Mouse (Mus musculus): Measurements from ENCODE around the gene Apoh.
A peak's percentile ranks its signal among the peaks of the same experiment; 100 is the strongest.

The Apoh gene

DNA sequence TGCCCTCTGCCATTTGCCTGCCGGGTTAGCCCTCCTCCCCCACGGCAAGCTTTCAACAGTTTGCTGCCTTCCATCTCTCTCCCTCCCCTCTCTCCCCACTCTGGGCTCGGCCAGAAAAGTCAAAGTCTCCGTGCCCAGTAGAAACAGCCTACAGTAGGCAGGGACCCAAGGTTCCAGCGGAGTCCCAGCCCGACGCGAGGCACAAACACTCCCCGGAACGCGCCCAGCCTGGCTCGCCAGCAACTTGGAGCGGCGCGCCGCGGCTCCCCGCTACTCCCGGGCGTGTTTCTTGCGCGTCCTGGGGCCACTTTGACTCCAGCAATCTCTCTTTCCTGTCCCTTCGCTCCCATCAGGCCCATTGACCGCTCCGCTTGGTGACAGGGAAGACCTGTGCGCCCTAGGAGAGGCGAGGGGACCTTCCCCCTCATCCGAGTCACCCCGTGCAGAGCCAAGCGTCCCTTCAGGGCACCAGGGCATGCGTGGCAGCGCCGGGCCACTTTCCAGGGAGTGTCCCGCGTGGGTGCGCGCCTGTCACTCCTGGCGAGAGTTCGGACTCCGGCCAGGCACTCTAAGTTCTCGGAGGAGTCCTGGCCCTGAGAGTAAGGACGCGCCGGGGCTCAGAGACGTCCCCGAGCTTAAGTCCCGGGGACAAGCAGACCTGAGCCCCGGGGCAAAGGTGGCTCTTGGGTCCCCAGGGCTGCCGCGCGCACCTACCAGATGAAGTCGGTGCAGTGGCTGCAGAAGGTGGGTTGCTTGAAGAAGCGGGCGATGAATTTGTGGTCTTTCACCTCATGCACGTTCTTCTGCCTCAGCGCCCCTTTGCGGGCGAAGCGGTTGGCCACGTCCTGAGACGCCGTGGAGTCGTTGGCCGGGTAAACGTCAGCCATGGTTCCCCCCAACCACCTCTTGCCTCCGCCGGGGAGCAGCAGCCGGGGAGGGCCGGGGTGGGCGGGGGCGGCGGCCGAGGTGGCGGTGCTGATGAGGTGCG is at the start of gene Apoh:
Gene Apoh (plus strand): TSS at position 574 of the 988 bp plus-strand sequence.
- peak; percentile 56 for DNase-seq

DNA sequence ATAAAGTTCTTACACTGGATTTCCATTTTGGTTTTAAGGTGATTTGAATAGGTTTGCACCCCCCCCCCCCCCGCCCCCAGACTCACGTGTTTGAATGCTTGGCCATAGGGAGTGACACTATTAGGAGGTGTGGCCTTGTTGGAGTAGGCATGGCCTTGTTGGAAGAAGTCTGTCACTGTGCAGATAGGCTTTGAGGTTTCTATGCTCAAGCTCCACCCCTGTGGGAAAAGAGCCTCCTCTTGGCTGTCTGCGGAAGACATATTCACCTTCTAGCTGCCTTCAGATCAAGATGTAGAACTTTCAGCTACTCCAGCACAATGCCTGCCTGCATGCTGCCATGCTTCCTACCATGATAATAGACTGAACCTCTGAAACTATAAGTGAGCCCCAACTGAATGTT is 49.3 kb upstream of the Apoh start:
- no peak for DNase-seq

DNA sequence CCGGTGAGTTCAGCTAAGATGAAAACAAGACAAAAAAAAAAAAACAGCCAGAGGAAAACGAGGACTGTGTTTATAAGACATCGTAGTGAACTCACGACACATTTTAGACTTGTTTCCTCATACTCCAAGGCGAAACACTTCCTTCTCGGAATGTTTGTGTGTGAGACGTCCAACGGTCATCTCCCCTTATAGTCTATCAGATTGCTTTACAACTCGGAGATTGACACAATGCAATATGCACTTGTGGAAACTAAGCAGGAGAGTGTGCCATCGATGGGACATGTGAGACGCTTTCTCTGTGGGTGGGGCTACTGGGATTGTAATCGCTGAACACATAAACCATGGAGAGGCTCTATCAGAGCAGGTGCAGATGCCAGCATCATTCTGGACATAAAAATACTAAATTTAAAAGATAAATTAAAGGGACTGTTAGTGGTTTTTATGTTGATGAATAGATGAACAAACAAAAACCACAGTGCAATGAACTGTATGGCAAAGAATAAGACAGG is 48.8 kb upstream of the Apoh start:
- no peak for DNase-seq

DNA sequence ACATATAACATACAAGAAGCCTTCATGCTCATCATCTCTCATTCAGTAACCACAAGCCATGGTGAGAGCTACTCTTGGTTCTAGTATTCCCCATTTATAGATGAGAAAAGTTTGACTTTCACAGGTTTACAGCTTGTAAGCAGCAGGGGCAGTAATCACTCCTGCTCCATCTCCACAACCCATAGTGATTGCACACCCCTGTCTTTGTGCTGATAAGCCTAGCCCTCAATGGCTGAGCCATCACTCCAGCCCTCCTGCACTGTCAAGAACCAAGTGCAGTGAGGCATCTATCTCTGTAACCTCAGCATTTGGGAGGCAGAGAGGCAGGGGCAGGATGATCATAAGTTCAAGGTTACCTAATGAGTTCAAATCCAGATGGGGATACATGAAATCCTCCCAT is 47.8 kb upstream of the Apoh start:
- no peak for DNase-seq

DNA sequence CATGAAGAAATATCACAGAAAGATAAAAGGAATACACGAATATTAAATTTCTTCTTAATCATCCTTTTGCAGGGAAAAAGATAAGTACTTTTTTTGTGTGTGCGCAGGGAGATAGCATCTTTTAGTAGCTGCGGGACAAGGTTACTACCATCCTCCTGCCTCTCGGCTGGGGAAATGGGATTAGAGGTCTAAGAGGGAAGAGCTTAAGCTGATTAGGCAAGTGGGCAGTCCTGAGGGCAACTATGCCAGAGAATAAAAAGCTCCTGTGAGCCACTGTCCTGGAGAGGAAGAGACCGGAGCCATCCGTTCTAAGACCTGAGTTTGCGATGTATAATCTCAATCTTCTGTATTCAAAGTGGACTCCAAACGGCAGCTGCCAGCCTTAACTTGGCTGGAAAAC is 45.2 kb upstream of the Apoh start:
- DNase-seq: no peak

DNA sequence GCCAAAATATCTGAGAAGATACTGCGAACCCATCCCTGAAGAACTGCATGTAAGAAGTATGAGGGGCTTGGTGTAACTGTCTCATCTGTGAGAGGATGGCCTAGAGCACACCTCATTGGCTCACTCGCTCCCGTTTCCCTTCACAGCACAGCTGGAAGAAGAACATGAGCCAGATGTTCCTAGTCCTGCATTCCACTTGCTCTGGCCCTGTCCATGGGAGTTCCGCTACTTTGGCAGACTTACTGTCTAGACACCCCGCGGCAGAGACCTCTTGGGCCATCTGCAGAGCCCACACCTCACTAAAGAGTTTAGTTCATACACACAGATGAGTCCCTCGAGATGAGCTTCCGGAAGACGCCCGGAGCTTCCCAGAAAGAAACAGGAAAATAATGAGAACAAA is 43.2 kb upstream of the Apoh start:
- no peak for DNase-seq

DNA sequence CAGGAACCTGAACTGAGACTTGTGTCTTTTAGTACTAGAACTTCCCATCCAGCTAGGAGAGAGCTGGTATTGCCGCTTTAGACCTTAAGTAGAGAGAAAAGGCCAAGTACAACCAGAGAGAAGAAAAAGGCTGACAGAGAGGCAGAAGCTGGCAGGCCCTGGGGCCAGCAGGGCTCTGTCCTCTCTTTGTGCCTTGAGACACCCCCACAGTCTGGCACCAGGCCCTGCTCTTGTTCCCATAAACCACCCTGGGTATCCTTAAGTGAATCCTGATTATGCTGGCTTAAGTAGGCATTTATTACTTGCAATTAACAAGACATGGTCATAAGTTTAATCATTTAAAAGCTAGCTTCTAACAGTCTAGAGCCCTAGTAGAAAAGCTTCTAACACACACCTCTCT is 42.7 kb upstream of the Apoh start:
- no peak for DNase-seq

DNA sequence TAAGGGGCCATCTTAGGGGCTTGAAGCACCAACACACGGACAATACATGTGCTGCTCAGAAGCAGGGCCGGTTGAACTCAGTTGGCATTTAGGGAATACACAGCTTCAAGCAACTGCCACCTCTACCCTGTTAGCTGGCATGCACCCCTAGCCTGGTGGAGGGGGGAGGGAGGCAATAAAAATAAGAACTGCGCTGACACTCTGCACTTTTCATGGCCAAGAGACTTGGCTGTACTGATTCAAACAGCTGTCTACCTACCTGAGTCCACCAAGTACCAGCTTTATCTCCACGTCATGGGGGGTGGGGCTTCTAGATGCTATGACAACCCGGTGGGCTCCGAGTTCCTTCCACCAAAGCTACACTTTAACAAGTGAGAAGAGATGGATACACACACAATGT is 42.1 kb upstream of the Apoh start:
- no peak for DNase-seq

DNA sequence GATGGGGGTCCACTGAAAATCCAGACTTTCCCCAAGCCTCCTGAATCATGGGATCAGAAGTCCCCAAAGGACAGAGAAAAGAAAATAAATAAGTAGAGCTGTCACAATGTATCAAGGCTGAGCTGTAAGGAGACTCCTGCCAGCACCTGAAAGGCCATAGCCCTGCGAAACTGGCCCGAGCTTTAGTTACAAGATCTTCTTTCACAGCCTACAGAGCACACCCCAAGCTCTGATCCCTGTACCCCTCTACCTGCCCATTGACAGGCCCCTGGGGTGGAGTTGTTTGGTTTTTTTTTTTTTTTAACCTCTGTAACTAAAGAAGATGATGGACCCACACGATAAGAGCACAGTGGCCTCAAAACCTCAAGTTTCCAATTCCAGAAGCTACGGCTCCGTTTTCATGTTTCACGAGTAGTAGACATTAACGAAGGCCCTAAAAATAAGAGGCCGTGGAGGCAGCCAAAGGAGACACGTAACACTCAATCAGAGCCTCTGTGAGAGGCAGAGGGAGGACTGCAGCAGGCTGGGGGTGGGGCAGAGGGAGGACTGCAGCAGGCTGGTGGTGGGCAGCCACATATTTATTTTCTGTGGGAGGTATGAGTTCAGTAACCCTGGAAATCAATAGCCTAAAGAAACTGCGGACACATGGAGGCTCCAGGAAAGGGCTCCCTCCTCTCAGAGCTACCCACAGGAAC is 41.2 kb upstream of the Apoh start:
- DNase-seq: no peak

DNA sequence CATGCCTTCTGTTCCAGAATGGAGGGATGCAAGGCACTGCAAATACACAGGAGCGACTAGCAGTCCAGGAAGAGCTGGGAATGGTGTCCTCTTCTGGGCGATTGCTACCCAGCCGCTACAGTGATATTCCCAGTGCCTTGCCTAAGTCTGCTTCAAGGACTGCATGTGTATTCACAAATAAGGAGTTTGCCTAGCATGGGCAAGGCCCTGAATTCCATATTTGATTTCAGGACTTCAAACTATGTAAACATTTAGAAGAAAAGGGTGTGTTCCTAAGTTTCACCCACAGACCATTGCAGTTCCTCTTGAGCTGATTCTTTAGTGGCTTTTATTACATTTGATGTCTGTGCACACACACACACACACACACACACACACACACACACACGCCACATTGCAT is 39.4 kb upstream of the Apoh start:
- DNase-seq: no peak

DNA sequence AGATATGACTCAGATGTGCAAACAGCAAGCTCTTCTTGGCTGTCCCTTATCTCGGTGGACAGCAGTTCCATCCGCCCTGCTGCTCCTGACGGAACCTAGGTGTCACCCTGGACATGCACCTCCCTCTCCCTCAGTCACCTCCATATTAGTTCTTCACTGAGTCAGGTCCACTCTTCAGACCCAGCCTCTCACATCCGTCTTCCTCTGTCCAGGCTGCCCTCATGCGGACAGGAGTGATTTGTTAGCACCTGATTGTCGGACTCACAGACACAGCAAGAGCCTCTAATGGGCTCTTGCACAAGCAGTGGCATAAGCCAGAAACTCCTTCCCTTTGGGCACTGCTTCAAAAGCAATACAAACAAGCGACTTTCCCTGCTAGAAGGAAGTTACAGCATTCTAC is 35.9 kb upstream of the Apoh start:
- DNase-seq: peak; percentile 36

DNA sequence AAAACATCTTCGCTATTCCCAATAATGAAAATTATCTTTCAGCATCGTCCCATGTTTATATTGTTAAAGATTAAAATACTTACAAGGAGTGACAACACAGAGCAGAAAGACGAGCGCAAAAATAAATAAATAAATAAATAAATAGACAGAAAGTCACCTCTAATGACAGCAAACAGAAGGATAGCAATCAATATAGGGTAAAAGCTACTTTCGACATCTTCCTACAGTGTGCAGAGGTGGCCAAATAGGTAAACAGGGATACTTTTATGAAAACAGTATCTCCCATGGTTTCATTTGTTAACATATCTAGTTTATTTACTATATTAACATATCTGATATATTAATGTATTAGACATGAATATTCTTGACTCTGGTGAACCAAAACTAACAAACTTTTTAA is 34.9 kb upstream of the Apoh start:
- DNase-seq: no peak

DNA sequence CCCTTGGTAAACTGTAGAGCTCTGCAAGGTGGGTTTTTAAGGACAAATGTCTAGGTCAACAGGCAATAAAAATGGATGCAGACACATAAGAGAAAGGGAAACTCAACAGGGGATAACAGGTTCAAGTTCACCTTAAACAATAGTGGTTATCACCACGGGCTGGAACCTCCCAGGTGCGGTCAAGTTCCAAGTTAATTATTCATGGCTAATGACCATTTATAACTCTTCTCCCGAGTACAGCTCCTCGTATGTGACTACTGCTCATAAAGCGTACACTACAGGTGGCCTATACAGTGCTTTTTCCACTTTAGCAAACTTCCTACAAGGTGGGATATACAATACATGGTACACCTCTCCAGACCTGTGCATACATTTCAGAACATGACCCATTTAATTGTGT is 33.4 kb upstream of the Apoh start:
- no peak for DNase-seq

DNA sequence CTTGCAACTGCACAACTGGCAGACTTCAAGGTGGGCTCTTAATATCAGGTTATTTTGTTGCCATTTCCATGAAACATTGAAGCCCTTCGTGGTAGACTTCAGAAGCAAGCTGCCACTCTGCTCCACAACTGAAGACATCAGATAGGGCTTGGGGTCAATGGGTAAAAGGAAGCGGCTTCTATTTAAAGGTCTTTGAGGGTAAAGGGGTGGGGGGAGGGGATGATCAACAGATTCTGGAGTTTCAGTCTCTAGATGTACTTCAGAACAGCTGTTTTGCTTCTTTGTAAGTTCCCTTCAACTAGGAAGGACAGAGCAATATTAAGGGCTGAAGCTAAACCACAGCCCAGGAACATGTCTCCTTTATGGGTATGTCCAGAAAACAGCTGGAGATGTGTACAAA is 31.2 kb upstream of the Apoh start:
- DNase-seq: no peak

DNA sequence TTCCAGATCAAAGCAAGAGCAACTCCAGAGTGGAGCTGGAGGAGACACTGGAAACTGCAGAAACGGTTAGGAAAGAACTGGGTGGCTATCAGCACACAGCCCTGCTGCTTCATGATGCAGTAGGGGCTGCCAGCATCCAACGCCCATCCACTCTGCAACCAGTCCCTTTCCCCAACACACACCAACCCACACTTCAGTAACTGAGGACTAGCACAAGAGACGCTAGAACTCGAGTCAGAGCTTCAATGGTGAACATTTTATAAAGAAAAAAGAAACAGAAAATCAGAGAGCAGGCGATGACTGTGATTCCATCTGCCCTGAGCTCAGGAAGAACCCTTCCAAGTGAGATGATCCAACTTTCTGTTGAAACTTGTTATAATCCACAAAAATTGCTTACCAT is 30.6 kb upstream of the Apoh start:
- no peak for DNase-seq

DNA sequence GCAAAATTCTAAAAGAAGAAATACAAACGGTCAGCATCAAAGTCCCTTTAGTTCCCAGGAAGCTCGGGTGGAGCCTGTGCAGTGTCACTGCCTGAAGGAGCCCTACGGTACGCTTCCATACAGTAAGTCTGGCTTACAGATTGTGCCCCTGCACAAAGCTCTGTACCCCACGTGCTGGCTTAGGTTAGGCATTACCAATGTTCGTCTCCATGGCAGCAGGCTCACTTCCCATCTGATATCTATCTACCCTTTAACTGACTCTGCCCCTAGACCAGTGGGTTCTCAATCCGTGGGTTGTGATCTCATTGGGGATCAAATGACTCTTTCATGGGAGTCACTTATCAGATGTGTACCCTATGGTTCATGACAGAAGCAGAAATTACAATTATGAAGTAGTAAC is 27.4 kb upstream of the Apoh start:
- DNase-seq: no peak

DNA sequence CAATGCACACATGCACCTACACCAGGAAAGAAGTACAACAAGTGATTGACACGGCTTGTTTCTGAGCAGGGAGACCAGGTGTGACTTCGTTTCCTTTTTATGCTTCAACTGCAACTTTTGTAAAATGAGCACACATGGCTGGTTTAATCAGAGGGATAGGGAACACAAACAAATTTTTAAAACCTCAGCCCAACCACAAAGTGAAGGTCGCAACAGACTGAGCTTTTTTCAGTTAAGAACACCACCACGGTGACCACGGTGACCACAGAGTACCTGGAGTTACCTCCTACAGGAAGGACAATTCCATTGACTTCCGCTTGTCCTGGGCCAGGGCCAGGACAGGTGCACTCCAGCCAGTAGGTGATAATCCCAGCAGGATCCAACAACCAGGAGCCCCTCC is 25.3 kb upstream of the Apoh start:
- DNase-seq: no peak

DNA sequence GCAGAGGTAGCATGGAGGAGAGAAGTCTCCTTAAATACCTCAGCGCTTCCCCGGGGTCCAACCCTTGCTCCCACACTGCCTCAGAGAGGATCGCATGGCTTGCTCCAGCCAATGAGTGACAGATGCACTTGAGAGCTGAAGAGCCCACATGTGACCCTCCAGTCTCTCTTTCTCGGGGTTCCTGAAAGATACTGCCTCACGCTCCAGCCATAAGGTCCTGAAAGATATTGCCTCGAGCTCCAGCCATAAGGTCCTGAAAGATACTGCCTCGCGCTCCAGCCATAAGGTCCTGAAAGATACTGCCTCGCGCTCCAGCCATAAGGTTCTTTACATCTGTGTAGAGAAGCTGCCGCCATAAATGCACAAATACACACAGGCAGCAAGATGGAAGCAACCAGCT is 24.0 kb upstream of the Apoh start:
- no peak for DNase-seq

DNA sequence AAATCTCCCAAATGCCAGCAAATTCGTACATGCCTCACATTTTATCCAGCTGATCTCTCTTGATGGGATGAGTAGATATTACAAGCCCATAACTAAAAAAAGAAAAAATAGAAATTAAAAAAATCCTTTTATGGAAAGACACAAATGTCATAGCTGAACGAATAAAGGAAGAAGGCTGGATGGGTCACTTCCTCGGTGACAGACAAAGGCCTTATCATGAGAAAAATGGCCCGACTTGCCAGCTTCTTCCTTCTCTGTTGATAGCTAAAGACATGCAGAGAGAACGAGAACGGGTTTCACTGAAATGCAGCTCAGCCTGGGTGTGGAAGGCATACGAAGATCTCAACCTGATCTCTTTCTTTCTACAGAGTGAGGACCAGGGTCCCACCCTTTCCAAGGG is 22.6 kb upstream of the Apoh start:
- no peak for DNase-seq

DNA sequence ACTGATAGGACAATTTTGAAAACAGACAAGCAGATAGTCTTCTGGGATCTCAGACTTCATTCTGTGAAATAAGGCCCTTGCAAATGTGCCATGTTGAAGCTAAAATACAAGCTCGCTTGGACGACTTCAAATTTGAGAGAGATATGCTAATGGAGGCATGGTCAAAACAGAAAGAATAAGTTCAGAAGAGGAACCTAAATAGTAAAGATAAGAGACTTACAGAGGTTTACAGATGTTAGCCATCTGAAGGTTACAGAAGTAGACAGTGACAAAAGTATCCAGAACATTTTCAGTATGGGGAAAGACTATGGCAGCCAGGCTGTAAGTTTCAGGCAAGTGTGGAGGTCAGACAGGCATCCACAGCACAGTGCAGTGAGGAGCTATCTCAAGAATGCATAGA is 21.0 kb upstream of the Apoh start:
- no peak for DNase-seq

DNA sequence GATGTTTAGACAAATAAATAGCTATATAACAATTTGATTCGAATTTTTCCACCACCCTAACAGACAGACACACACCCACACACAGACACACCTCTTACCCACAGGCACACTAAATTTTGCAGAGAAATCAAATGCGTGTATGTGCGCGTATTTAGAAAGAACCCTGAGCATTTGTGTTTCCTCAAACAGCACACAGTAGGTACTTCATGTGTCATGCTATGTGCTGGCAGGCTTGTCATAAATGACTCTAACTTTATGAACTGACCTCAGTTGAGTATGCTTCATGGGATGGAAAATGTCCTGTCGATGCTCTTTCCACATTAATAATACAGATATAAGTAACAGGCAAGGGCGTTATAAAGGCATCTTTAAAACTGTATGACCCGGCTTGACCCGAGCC is 17.2 kb upstream of the Apoh start:
- no peak for DNase-seq

DNA sequence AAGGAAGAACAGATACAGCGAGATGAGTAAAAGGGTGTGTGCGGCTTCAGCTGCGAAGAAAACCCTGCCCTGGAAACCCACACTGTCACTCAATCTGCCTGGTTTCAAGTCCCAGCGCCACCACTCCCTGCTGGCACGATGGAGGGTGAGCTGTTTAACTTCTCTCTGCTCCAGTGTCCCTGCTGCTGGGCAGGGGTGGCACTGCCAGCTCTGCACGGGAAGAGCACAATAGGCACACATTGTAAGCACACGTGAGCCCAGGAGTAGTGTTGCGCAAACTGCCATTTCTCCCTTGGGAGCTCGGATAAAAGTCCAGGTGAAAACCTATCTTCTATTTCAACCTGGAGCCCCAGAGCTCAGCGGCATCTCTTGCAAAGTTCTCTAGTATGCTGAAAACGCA is 12.3 kb upstream of the Apoh start:
- no peak for DNase-seq

DNA sequence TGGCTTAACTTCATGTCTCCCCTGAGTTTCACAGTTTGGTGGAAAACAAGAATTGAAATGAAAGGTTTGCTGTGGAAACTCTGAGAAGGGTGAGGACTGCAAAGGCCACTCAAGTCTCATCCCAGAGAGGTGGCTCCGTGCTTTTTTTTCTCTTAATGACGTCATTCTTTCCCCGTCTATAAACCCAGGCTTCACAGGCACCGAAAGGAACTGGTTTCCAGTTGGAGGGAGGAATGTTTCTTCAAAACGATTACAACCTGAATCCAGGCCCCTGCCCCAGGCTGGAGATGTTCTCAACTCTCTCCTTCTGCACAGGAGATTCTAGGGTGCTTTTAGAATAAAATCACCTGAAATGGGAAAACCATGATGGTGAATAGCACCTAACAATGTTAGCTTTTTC is 10.1 kb upstream of the Apoh start:
- DNase-seq: no peak

Data from lung, postnatal 14 days (tissue).